Comparison of ENCODE assay signal across 27 mouse cellular contexts in genomic region chr13:97647486-97647885, GRCm38 (mm10).
"Had no signal": no experiment of that assay in that cellular context is flagged by ENCODE, and none has a peak within 500 bp of the region (broad histone marks: within the 10 kb centered on the region; RNA-seq: fewer than 3 reads in every experiment).

No protein-coding gene starts in this region.

- H3K27ac ChIP-seq: limb, embryonic 10.5 days; limb, embryonic 12.5 days; limb, embryonic 13.5 days; limb, embryonic 15.5 days; liver, embryonic 12.5 days; liver, embryonic 13.5 days; liver, embryonic 14.5 days; liver, embryonic 15.5 days; lung, embryonic 15.5 days; macrophage; midbrain, embryonic 10.5 days; midbrain, embryonic 12.5 days; midbrain, embryonic 13.5 days; midbrain, embryonic 15.5 days had no signal

- H3K4me3 ChIP-seq: limb, embryonic 10.5 days; limb, embryonic 12.5 days; limb, embryonic 13.5 days; limb, embryonic 15.5 days; liver, embryonic 12.5 days; liver, embryonic 13.5 days; liver, embryonic 15.5 days; lung, embryonic 15.5 days; megakaryocyte, embryonic 14.5 days; midbrain, embryonic 10.5 days; midbrain, embryonic 12.5 days; midbrain, embryonic 13.5 days; midbrain, embryonic 15.5 days; myocyte had no signal

- H3K27me3 ChIP-seq: limb, embryonic 12.5 days; limb, embryonic 13.5 days; limb, embryonic 15.5 days; liver, embryonic 12.5 days; lung, embryonic 15.5 days; midbrain, embryonic 12.5 days; midbrain, embryonic 13.5 days; midbrain, embryonic 15.5 days had no signal

- DNase-seq: left cerebral cortex, postnatal 4 days; liver; liver, embryonic 13.5 days; liver, postnatal 0 days; lung, adult 18-20 months; lung, adult 2 months; lung, embryonic 14.5 days; lung, postnatal 10 days; lung, postnatal 14 days; lung, postnatal 36 days; lung, postnatal 4 days; midbrain, embryonic 14.5 days had no signal

- H3K36me3 ChIP-seq: limb, embryonic 10.5 days; limb, embryonic 12.5 days; limb, embryonic 13.5 days; limb, embryonic 15.5 days; liver, embryonic 12.5 days; liver, embryonic 13.5 days; liver, embryonic 15.5 days; lung, embryonic 15.5 days; midbrain, embryonic 10.5 days; midbrain, embryonic 12.5 days; midbrain, embryonic 13.5 days; midbrain, embryonic 15.5 days had no signal

- H3K4me1 ChIP-seq: liver, embryonic 12.5 days; liver, embryonic 13.5 days; liver, embryonic 15.5 days had no signal

- H3K9me3 ChIP-seq: limb, embryonic 10.5 days; limb, embryonic 15.5 days; liver, embryonic 12.5 days; liver, embryonic 13.5 days; liver, embryonic 15.5 days; midbrain, embryonic 15.5 days had no signal
